Mouse (Mus musculus) ES-Bruce4 (cell line): Measurements from ENCODE around the gene B3gnt3. TPM values are rescaled to one million over a fixed set of nuclear protein-coding genes. Genes with fewer than 3 reads are reported as not detected.
A peak's percentile ranks its signal among the peaks of the same experiment; 100 is the strongest.

Experiments used
- H3K27ac ChIP-seq: 2 replicates; pipeline ENCODE4 v1.5.1; 2012; ENCODE audit warnings: low read length, inconsistent platforms; ENCODE audit not compliant: insufficient read depth
- H3K27me3 ChIP-seq: 2 replicates; pipeline ENCODE4 v1.6.1; 2012; ENCODE audit warnings: mild to moderate bottlenecking, low read length, inconsistent platforms; ENCODE audit not compliant: control insufficient read depth, poor library complexity, insufficient read depth, severe bottlenecking
- H3K36me3 ChIP-seq: 2 replicates; pipeline ENCODE4 v1.6.1; 2012; ENCODE audit warnings: inconsistent platforms, mild to moderate bottlenecking, low read length, moderate library complexity; ENCODE audit not compliant: control insufficient read depth, poor library complexity, insufficient read depth, severe bottlenecking
- H3K4me1 ChIP-seq: one replicate; pipeline ENCODE4 v1.8.1; 2011; ENCODE audit warnings: low read length; ENCODE audit not compliant: control insufficient read depth, insufficient read depth
- H3K4me3 ChIP-seq: 2 replicates; pipeline ENCODE4 v1.5.1; 2011; ENCODE audit warnings: low read depth, mild to moderate bottlenecking, low read length
- H3K9ac ChIP-seq: 2 replicates; pipeline ENCODE4 v1.6.1; 2012; ENCODE audit warnings: low read depth, mild to moderate bottlenecking, inconsistent platforms; ENCODE audit not compliant: poor library complexity, severe bottlenecking
- H3K9me3 ChIP-seq: replicated peaks from 2 replicates; pipeline ENCODE4 v1.6.1; 2012; ENCODE audit warnings: mild to moderate bottlenecking, low read length, inconsistent platforms; ENCODE audit not compliant: control insufficient read depth, poor library complexity, insufficient read depth, severe bottlenecking
- CTCF ChIP-seq: IDR thresholded peaks from one replicate; pipeline ENCODE4 v1.8.1; 2011; ENCODE audit warnings: low read depth, low read length
- EP300 ChIP-seq: IDR thresholded peaks from 2 replicates; pipeline ENCODE4 v1.6.1; 2011; ENCODE audit warnings: low read depth, low read length; ENCODE audit not compliant: insufficient read depth
- POLR2A ChIP-seq: IDR thresholded peaks from one replicate; pipeline ENCODE4 v1.8.1; 2011; ENCODE audit warnings: low read length; ENCODE audit not compliant: insufficient read depth
- polyA plus RNA-seq: library from polyadenylated mRNA; stranded (reverse); fragments of >200 nt; gene quantifications from 2 replicates; pipeline ENCODE4 v1.2.4, GENCODE M21; 2011; ENCODE audit warnings: low read depth; ENCODE audit not compliant: missing spikeins, insufficient read depth, insufficient read length

Gene B3gnt3
- polyA plus RNA-seq, 1 experiment: 1.8 TPM

GRCm38 (mm10) chr8:71670621-71671548 is 30.7 kb downstream of the B3gnt3 start:
- no peaks in the 10 kb centered on the region for H3K36me3 ChIP-seq
- TF ChIP-seq CTCF (no peak), POLR2A (no peak), EP300 (peak; percentile 62; the same call in 1 of the 2 replicates)
- no peaks in the 10 kb centered on the region for H3K9me3 ChIP-seq
- H3K27ac ChIP-seq: 0 out of 2 replicates have a peak overlapping the region, but pooled peaks have one; percentile 33
- H3K4me3 ChIP-seq: peak overlapping the region; percentile 84
- H3K27me3 ChIP-seq: no peaks in the 10 kb centered on the region
- peak overlapping the region; percentile 62 for H3K9ac ChIP-seq
- peaks cover 15% of the 10 kb centered on the region for H3K4me1 ChIP-seq

- Histone ChIP-seq H3K36me3 (no peaks in the 10 kb centered on the region), H3K9me3 (no peaks in the 10 kb centered on the region), H3K4me1 (peaks cover 14% of the 10 kb centered on the region), H3K27ac (0 out of 2 replicates have a peak overlapping the region, but pooled peaks have one; percentile 33), H3K4me3 (peak overlapping the region; percentile 73), H3K27me3 (no peaks in the 10 kb centered on the region), H3K9ac (peak overlapping the region; percentile 62)
- TF ChIP-seq EP300 (no peak), CTCF (no peak), POLR2A (no peak)
Measured at GRCm38 (mm10) chr8:71670198-71670597, 31.4 kb downstream of the B3gnt3 start.

GRCm38 (mm10) chr8:71668220-71668975 is 33.2 kb downstream of the B3gnt3 start:
- Histone ChIP-seq H3K27me3 (no peaks in the 10 kb centered on the region), H3K36me3 (no peaks in the 10 kb centered on the region), H3K4me1 (peaks cover 15% of the 10 kb centered on the region), H3K4me3 (peak overlapping the region; percentile 26; the same call in 1 of the 2 replicates), H3K9me3 (no peaks in the 10 kb centered on the region), H3K9ac (peak overlapping the region; percentile 20; the same call in 1 of the 2 replicates), H3K27ac (no peak overlapping the region)
- TF ChIP-seq CTCF: no peak
- TF ChIP-seq EP300: no peak
- no peak for TF ChIP-seq POLR2A

GRCm38 (mm10) chr8:71667256-71667655 is 34.3 kb downstream of the B3gnt3 start:
- Histone ChIP-seq H3K27ac (no peak overlapping the region), H3K4me1 (peaks cover 12% of the 10 kb centered on the region)

GRCm38 (mm10) chr8:71666855-71667254 is 34.7 kb downstream of the B3gnt3 start:
- H3K27ac ChIP-seq: no peak overlapping the region
- H3K27me3 ChIP-seq: no peaks in the 10 kb centered on the region

More at GRCm38 (mm10) chr8:71667256-71667655, 34.3 kb downstream of the B3gnt3 start:
- Histone ChIP-seq H3K9me3 (no peaks in the 10 kb centered on the region), H3K9ac (no peak overlapping the region), H3K36me3 (no peaks in the 10 kb centered on the region), H3K4me3 (no peak overlapping the region), H3K27me3 (no peaks in the 10 kb centered on the region)
- TF ChIP-seq EP300: no peak
- no peak for TF ChIP-seq CTCF
- TF ChIP-seq POLR2A: no peak

More at GRCm38 (mm10) chr8:71666855-71667254, 34.7 kb downstream of the B3gnt3 start:
- no peak overlapping the region for H3K4me3 ChIP-seq
- no peak for TF ChIP-seq EP300
- TF ChIP-seq CTCF: no peak
- H3K9ac ChIP-seq: no peak overlapping the region
- no peaks in the 10 kb centered on the region for H3K9me3 ChIP-seq
- H3K36me3 ChIP-seq: no peaks in the 10 kb centered on the region
- H3K4me1 ChIP-seq: peaks cover 12% of the 10 kb centered on the region
